Mouse (Mus musculus) myocyte (in vitro differentiated cells): ENCODE measurements around the gene Zbtb38.

ENCODE experiments used
- CEBPB ChIP-seq: IDR thresholded peaks from 2 replicates; pipeline ENCODE4 v1.6.1; 2011; ENCODE audit warnings: mild to moderate bottlenecking, moderate library complexity; ENCODE audit not compliant: poor library complexity, insufficient read depth, severe bottlenecking
- E2F4 ChIP-seq: IDR thresholded peaks from one replicate; pipeline ENCODE4 v1.6.1; 2011; ENCODE audit warnings: mild to moderate bottlenecking, control low read depth, moderate library complexity; ENCODE audit not compliant: insufficient read depth
- MAX ChIP-seq: IDR thresholded peaks from one replicate; pipeline ENCODE4 v1.6.1; 2011; ENCODE audit warnings: low read depth, mild to moderate bottlenecking, control low read depth
- MYOD1 ChIP-seq, 3 experiments: IDR thresholded peaks; one replicate each; pipeline ENCODE4 v1.6.1; 2011; ENCODE audit warnings: control low read depth in 2 of 3, low read depth in 2 of 3, mild to moderate bottlenecking in 2 of 3, moderate library complexity in 1 of 3; ENCODE audit not compliant: insufficient read length in 2 of 3, control insufficient read depth in 1 of 3
- MYOG ChIP-seq, 3 experiments: IDR thresholded peaks; one replicate each; pipeline ENCODE4 v1.6.1; 2011; ENCODE audit warnings: control low read depth in 2 of 3, low read depth in 2 of 3, mild to moderate bottlenecking in 2 of 3; ENCODE audit not compliant: insufficient read length in 2 of 3, control insufficient read depth in 1 of 3, insufficient read depth in 1 of 3
- POLR2A ChIP-seq: IDR thresholded peaks from one replicate; pipeline ENCODE4 v1.6.1; 2011; ENCODE audit warnings: low read depth, mild to moderate bottlenecking, control low read depth, moderate library complexity; ENCODE audit not compliant: insufficient read length
- POLR2AphosphoS2 ChIP-seq: IDR thresholded peaks from one replicate; pipeline ENCODE4 v1.6.1; 2011; ENCODE audit warnings: low read depth, control low read depth; ENCODE audit not compliant: insufficient read length
- REST ChIP-seq: IDR thresholded peaks from one replicate; pipeline ENCODE4 v1.6.1; 2011; ENCODE audit warnings: mild to moderate bottlenecking, control low read depth, moderate library complexity; ENCODE audit not compliant: insufficient read depth, insufficient read length
- SRF ChIP-seq: IDR thresholded peaks from one replicate; pipeline ENCODE4 v1.6.1; 2011; ENCODE audit warnings: low read depth; ENCODE audit not compliant: control insufficient read depth, insufficient read length
- TCF12 ChIP-seq: IDR thresholded peaks from one replicate; pipeline ENCODE4 v1.6.1; 2011; ENCODE audit warnings: mild to moderate bottlenecking, control low read depth; ENCODE audit not compliant: poor library complexity, insufficient read depth, severe bottlenecking
- TCF3 ChIP-seq: IDR thresholded peaks from one replicate; pipeline ENCODE4 v1.6.1; 2011; ENCODE audit warnings: low read depth, control low read depth; ENCODE audit not compliant: insufficient read length
- USF1 ChIP-seq: IDR thresholded peaks from one replicate; pipeline ENCODE4 v1.6.1; 2011; ENCODE audit warnings: low read depth, mild to moderate bottlenecking, control low read depth, moderate library complexity

GRCm38 (mm10) chr9:96712045-96712444 is 40.6 kb downstream of the Zbtb38 start:
- TF ChIP-seq POLR2A (no peak), USF1 (no peak), MYOD1 (IDR thresholded peaks at IDR 0.05; ENCODE audit: control insufficient read depth in 1 of 3, insufficient read length in 2 of 3, low read depth in 2 of 3) (no peak), TCF12 (no peak), POLR2AphosphoS2 (no peak), REST (no peak), E2F4 (no peak), MYOG (IDR thresholded peaks at IDR 0.05; ENCODE audit: control insufficient read depth in 1 of 3, insufficient read depth in 1 of 3, insufficient read length in 2 of 3, low read depth in 2 of 3) (no peak), SRF (no peak), MAX (no peak), TCF3 (no peak), CEBPB (no peak)
